Mouse (Mus musculus): ENCODE results near the gene Tmem56.

Gene Tmem56

GRCm38 (mm10) chr3:121279679-121280078 is 3.2 kb downstream of the Tmem56 start:
- in situ Hi-C loops (cut with MboI, MseI), result no loop called here

- in situ Hi-C loops (cut with MboI, MseI), result no loop called here
Observed at GRCm38 (mm10) chr3:121277557-121277956, 5.3 kb downstream of the Tmem56 start.

- in situ Hi-C loops (cut with MboI, MseI), result no loop called here
Observed at GRCm38 (mm10) chr3:121277009-121277408, 5.9 kb downstream of the Tmem56 start.

GRCm38 (mm10) chr3:121274010-121274409 is 8.9 kb downstream of the Tmem56 start:
- in situ Hi-C loops (cut with MboI, MseI), result loop anchor here (25.0 kb wide), 1 partner anchor 1688 kb away; no protein-coding TSS in a partner anchor

GRCm38 (mm10) chr3:121272577-121272976 is 10.3 kb downstream of the Tmem56 start:
- in situ Hi-C loops (cut with MboI, MseI), result loop anchor here (25.0 kb wide), 1 partner anchor 1690 kb away; no protein-coding TSS in a partner anchor

- in situ Hi-C loops (cut with MboI, MseI), result loop anchor here (10.0 to 25.0 kb wide), 2 partner anchors 102 to 1695 kb away; no protein-coding TSS in a partner anchor
Observed at GRCm38 (mm10) chr3:121267283-121267682, 15.6 kb downstream of the Tmem56 start.

- in situ Hi-C loops (cut with MboI, MseI), result loop anchor here (10.0 to 25.0 kb wide), 2 partner anchors 99 to 1698 kb away; no protein-coding TSS in a partner anchor
Observed at GRCm38 (mm10) chr3:121264242-121264641, 18.7 kb downstream of the Tmem56 start.

GRCm38 (mm10) chr3:121263205-121263548 is 19.7 kb downstream of the Tmem56 start:
- in situ Hi-C loops (cut with MboI, MseI), result loop anchor here (10.0 to 25.0 kb wide), 2 partner anchors 98 to 1699 kb away; no protein-coding TSS in a partner anchor

- in situ Hi-C loops (cut with MboI, MseI), result loop anchor here (10.0 to 25.0 kb wide), 2 partner anchors 98 to 1700 kb away; no protein-coding TSS in a partner anchor
Observed at GRCm38 (mm10) chr3:121262521-121263204, 20.2 kb downstream of the Tmem56 start.

GRCm38 (mm10) chr3:121261939-121262520 is 20.9 kb downstream of the Tmem56 start:
- in situ Hi-C loops (cut with MboI, MseI), result loop anchor here (10.0 to 25.0 kb wide), 2 partner anchors 97 to 1700 kb away; no protein-coding TSS in a partner anchor

GRCm38 (mm10) chr3:121261251-121261650 is 21.6 kb downstream of the Tmem56 start:
- in situ Hi-C loops (cut with MboI, MseI), result loop anchor here (10.0 to 25.0 kb wide), 2 partner anchors 96 to 1701 kb away; no protein-coding TSS in a partner anchor

GRCm38 (mm10) chr3:121260831-121261230 is 22.1 kb downstream of the Tmem56 start:
- in situ Hi-C loops (cut with MboI, MseI), result loop anchor here (10.0 to 25.0 kb wide), 2 partner anchors 96 to 1701 kb away; no protein-coding TSS in a partner anchor

GRCm38 (mm10) chr3:121260041-121260440 is 22.9 kb downstream of the Tmem56 start:
- in situ Hi-C loops (cut with MboI, MseI), result loop anchor here (10.0 to 25.0 kb wide), 2 partner anchors 95 to 1702 kb away; no protein-coding TSS in a partner anchor

GRCm38 (mm10) chr3:121258521-121259478 is 24.1 kb downstream of the Tmem56 start:
- in situ Hi-C loops (cut with MboI, MseI), result loop anchor here (25.0 kb wide), 1 partner anchor 1704 kb away; no protein-coding TSS in a partner anchor

GRCm38 (mm10) chr3:121257418-121257817 is 25.5 kb downstream of the Tmem56 start:
- in situ Hi-C loops (cut with MboI, MseI), result loop anchor here (25.0 kb wide), 1 partner anchor 1705 kb away; no protein-coding TSS in a partner anchor

GRCm38 (mm10) chr3:121256131-121256530 is 26.8 kb downstream of the Tmem56 start:
- in situ Hi-C loops (cut with MboI, MseI), result loop anchor here (25.0 kb wide), 1 partner anchor 1706 kb away; no protein-coding TSS in a partner anchor

- in situ Hi-C loops (cut with MboI, MseI), result loop anchor here (25.0 kb wide), 1 partner anchor 1707 kb away; no protein-coding TSS in a partner anchor
Observed at GRCm38 (mm10) chr3:121255501-121255900, 27.4 kb downstream of the Tmem56 start.

GRCm38 (mm10) chr3:121250576-121251433 is 32.1 kb downstream of the Tmem56 start:
- in situ Hi-C loops (cut with MboI, MseI), result loop anchor here (25.0 kb wide), 1 partner anchor 1711 kb away; no protein-coding TSS in a partner anchor

GRCm38 (mm10) chr3:121250048-121250447 is 32.9 kb downstream of the Tmem56 start:
- in situ Hi-C loops (cut with MboI, MseI), result loop anchor here (25.0 kb wide), 1 partner anchor 1712 kb away; no protein-coding TSS in a partner anchor

- in situ Hi-C loops (cut with MboI, MseI), result no loop called here
Observed at GRCm38 (mm10) chr3:121242941-121243340, 40.0 kb downstream of the Tmem56 start.

Data from T-helper 1 cell (primary cell).